Mouse (Mus musculus) hindbrain, embryonic 14.5 days (tissue): Measurements from ENCODE around the gene Akt1. TPM values are rescaled to one million over a fixed set of nuclear protein-coding genes. Genes with fewer than 3 reads are reported as not detected.
A peak's percentile ranks its signal among the peaks of the same experiment; 100 is the strongest.

Experiments
- ATAC-seq: fragments of 200-750 bp; cut with Nextera tagmentation; 2 replicates; pipeline ENCODE4 v1.8.0; 2017; ENCODE audit warnings: moderate number of reproducible peaks, mild to moderate bottlenecking, moderate TSS enrichment, moderate library complexity; ENCODE audit not compliant: low FRiP score
- DNase-seq: peaks from one replicate; pipeline ENCODE4 v3.0.0-alpha.2; 2015; ENCODE audit warnings: low spot score
- H3K27ac ChIP-seq: fragments of 300-500 bp; sonication (generic); 2 replicates; pipeline ENCODE4 v1.5.1; 2014; ENCODE audit warnings: mild to moderate bottlenecking, moderate library complexity
- H3K27me3 ChIP-seq: fragments of 300-500 bp; sonication (generic); 2 replicates; pipeline ENCODE4 v1.6.1; 2014; ENCODE audit warnings: mild to moderate bottlenecking, low read length, mixed read lengths; ENCODE audit not compliant: control insufficient read depth, insufficient read depth
- H3K36me3 ChIP-seq: fragments of 300-500 bp; sonication (generic); replicated peaks from 2 replicates; pipeline ENCODE4 v1.6.1; 2014; ENCODE audit not compliant: control insufficient read depth, insufficient read depth
- H3K4me1 ChIP-seq: fragments of 300-500 bp; sonication (generic); replicated peaks from 2 replicates; pipeline ENCODE4 v1.6.1; 2014; ENCODE audit warnings: antibody characterized with exemption, low read length, mixed read lengths; ENCODE audit not compliant: control insufficient read depth, insufficient read depth
- H3K4me2 ChIP-seq: fragments of 300-500 bp; sonication (generic); replicated peaks from 2 replicates; pipeline ENCODE4 v1.6.1; 2014; ENCODE audit warnings: mild to moderate bottlenecking, moderate library complexity
- H3K4me3 ChIP-seq: fragments of 300-500 bp; sonication (generic); replicated peaks from 2 replicates; pipeline ENCODE4 v1.5.1; 2014; ENCODE audit warnings: mild to moderate bottlenecking, low read length
- H3K9ac ChIP-seq: fragments of 300-500 bp; sonication (generic); 2 replicates; pipeline ENCODE4 v1.6.1; 2014
- H3K9me3 ChIP-seq: fragments of 300-500 bp; sonication (generic); 2 replicates; pipeline ENCODE4 v1.6.1; 2016; ENCODE audit warnings: low read length; ENCODE audit not compliant: control insufficient read depth
- WGBS: fragments of 180-500 bp; shearing (Covaris S2); extraction: QIAGEN DNeasy Blood & Tissue Kit; methylation state at CpG from one replicate; pipeline ENCODE4 v1.1.7; 2014; 5-methylcytosine and 5-hydroxymethylcytosine counted together
- polyA plus RNA-seq: library from polyadenylated mRNA; unstranded; fragments of >200 nt; fragmentation: Nextera tagmentation; extraction: Ambion mirVana; gene quantifications from 2 replicates; pipeline ENCODE4 v1.2.1, GENCODE M21; 2014

The Akt1 gene
- polyA plus RNA-seq, 1 experiment from 2014 or later, result 69.2 TPM

DNA sequence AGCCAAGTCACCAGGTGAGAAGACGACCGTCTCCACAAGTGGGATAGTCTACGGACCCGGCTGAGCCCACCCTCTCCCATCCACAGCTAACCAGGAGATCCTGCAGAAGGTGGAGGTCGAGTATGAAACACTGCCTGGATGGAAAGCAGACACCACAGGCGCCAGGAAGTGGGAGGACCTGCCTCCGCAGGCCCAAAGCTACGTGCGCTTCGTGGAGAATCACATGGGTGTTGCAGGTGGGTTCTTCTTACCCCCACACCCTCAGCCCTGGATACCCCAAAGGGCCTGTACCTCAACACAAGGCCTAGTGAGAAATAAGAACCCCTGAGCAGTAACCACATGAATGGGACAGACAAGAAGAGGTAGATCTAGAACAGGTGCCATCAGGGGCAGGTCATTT is 35.2 kb downstream of the Akt1 start:
- no peak overlapping the region for H3K4me2 ChIP-seq
- H3K9ac ChIP-seq, result no peak overlapping the region
- H3K36me3 ChIP-seq, result no peaks in the 10 kb centered on the region
- ATAC-seq, result no peak
- H3K27ac ChIP-seq, result no peak overlapping the region
- H3K4me1 ChIP-seq, result no peaks in the 10 kb centered on the region
- 84% methylated on average over 10 of the region's 10 CpGs for WGBS
- H3K4me3 ChIP-seq, result no peak overlapping the region
- no peaks in the 10 kb centered on the region for H3K27me3 ChIP-seq
- H3K9me3 ChIP-seq, result no peaks in the 10 kb centered on the region
- no peak for DNase-seq

DNA sequence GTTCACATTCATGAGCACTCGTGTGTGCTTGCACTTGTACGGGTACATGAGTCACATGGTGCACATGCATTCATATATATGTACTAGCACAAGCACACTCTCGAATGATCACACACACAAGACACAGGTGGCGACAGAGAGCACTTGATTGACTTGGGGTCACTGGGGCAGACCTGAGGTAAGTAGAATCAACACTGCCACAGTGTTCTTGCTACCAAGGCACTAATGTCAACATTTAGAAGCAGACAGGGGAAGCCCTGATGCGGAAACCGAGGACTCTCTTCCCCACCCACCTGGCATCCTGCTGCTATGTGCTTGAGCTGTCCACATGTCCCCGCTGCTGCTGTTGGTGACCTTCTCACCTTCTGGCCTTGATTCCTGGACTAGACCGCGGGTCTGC is 41.0 kb downstream of the Akt1 start:
- no peaks in the 10 kb centered on the region for H3K9me3 ChIP-seq
- no peak overlapping the region for H3K27ac ChIP-seq
- H3K9ac ChIP-seq, result no peak overlapping the region

DNA sequence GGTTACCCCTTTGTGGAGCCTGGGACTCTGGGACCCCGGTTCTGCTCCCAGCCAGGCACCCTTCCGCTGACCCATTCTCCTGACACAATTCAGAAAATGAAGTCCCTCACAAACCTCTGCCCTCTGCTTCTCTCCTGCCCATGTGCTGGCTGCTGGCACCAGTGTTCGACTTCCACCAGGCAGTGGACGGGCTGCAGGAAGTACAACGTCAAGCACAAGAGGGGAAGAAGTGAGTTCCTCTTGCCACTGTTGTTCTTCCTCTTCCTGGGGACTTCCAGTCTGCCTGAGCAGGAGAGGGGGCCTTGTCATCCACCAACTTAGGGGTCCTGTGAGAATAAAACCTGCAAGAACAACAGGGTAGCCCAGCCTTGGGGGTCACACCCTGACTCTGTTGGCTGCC is 41.8 kb downstream of the Akt1 start:
- Histone ChIP-seq H3K27ac (no peak overlapping the region), H3K4me3 (no peak overlapping the region), H3K9me3 (no peaks in the 10 kb centered on the region), H3K9ac (no peak overlapping the region), H3K4me1 (peaks cover 6% of the 10 kb centered on the region), H3K27me3 (no peaks in the 10 kb centered on the region), H3K4me2 (no peak overlapping the region), H3K36me3 (no peaks in the 10 kb centered on the region)
- 85% methylated on average over 5 of the region's 5 CpGs for WGBS
- no peak for ATAC-seq
- DNase-seq, result no peak

More for the DNA sequence above, 41.0 kb downstream of the Akt1 start:
- Histone ChIP-seq H3K4me1 (peaks cover 6% of the 10 kb centered on the region), H3K4me3 (no peak overlapping the region), H3K36me3 (no peaks in the 10 kb centered on the region), H3K4me2 (no peak overlapping the region), H3K27me3 (no peaks in the 10 kb centered on the region)
- ATAC-seq (no peak), DNase-seq (no peak)
- 78% methylated on average over 9 of the region's 9 CpGs for WGBS

GRCm38 (mm10) chr12:112632084-112632777 is 42.5 kb downstream of the Akt1 start:
- no peak overlapping the region for H3K4me3 ChIP-seq
- 73% methylated on average over 11 of the region's 11 CpGs for WGBS
- DNase-seq (no peak), ATAC-seq (no peak)
- H3K9ac ChIP-seq, result no peak overlapping the region
- no peak overlapping the region for H3K4me2 ChIP-seq
- no peaks in the 10 kb centered on the region for H3K9me3 ChIP-seq
- H3K27ac ChIP-seq, result no peak overlapping the region
- no peaks in the 10 kb centered on the region for H3K27me3 ChIP-seq
- no peaks in the 10 kb centered on the region for H3K36me3 ChIP-seq
- peaks cover 6% of the 10 kb centered on the region for H3K4me1 ChIP-seq

GRCm38 (mm10) chr12:112631472-112631871 is 43.2 kb downstream of the Akt1 start:
- DNase-seq (no peak), ATAC-seq (no peak)
- H3K36me3 ChIP-seq, result no peaks in the 10 kb centered on the region
- H3K4me2 ChIP-seq, result no peak overlapping the region
- WGBS, result 68% methylated on average over 1 of the region's 1 CpGs
- peaks cover 6% of the 10 kb centered on the region for H3K4me1 ChIP-seq
- H3K9me3 ChIP-seq, result no peaks in the 10 kb centered on the region
- H3K27ac ChIP-seq, result no peak overlapping the region
- no peak overlapping the region for H3K4me3 ChIP-seq
- H3K27me3 ChIP-seq, result no peaks in the 10 kb centered on the region
- no peak overlapping the region for H3K9ac ChIP-seq

DNA sequence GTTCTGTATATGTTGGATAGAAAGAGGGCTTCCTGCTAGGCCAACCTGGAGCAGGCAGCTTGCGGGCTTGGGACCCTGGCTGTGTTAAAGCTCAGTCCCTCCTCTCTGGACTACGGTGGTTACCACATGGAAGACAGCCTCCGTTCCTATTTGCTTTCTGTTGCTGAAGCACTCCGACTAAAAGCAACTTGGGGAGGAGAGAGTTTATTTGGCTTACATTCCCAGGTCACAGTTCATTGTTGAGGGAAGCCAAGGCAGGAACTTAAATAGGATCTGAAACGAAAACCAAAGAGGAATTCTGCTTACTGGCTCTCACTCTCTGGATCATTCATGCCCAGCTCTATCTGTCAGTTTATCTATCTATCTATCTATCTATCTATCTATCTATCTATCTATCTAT is 43.9 kb downstream of the Akt1 start:
- no peak overlapping the region for H3K4me3 ChIP-seq
- no peak overlapping the region for H3K4me2 ChIP-seq
- H3K4me1 ChIP-seq, result peaks cover 6% of the 10 kb centered on the region
- no peak for ATAC-seq
- WGBS, result 81% methylated on average over 5 of the region's 5 CpGs
- H3K9me3 ChIP-seq, result no peaks in the 10 kb centered on the region
- H3K27ac ChIP-seq, result no peak overlapping the region
- no peaks in the 10 kb centered on the region for H3K36me3 ChIP-seq
- no peak for DNase-seq
- no peaks in the 10 kb centered on the region for H3K27me3 ChIP-seq
- no peak overlapping the region for H3K9ac ChIP-seq

DNA sequence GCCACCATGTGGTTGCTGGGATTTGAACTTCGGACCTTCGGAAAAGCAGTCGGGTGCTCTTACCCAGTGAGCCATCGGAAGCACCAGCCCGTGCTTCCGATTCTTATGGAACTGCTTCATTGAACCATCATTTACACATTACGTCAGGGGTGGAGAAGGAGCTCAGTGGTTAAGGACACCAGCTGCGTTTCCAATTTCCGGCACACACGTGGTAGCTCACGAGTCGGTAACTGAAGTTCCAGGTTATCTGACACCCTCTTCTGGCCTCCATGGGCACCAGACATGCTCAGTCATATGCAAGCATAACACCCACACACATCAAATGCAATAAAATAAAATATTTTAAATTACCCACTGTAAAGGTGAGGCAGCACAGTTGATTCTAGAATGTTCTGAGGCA is 44.7 kb downstream of the Akt1 start:
- ATAC-seq, result no peak
- 92% methylated on average over 12 of the region's 12 CpGs for WGBS

GRCm38 (mm10) chr12:112628928-112629721 is 45.6 kb downstream of the Akt1 start:
- no peak overlapping the region for H3K9ac ChIP-seq
- peaks cover 6% of the 10 kb centered on the region for H3K4me1 ChIP-seq
- H3K4me3 ChIP-seq, result no peak overlapping the region
- DNase-seq (no peak), ATAC-seq (peak; percentile 68)
- no peaks in the 10 kb centered on the region for H3K27me3 ChIP-seq
- no peak overlapping the region for H3K27ac ChIP-seq
- H3K4me2 ChIP-seq, result peak overlapping the region; percentile 44
- no peaks in the 10 kb centered on the region for H3K36me3 ChIP-seq
- H3K9me3 ChIP-seq, result no peaks in the 10 kb centered on the region
- WGBS, result 36% methylated on average over 19 of the region's 19 CpGs

More for the DNA sequence above, 44.7 kb downstream of the Akt1 start:
- no peak for DNase-seq
- Histone ChIP-seq H3K4me3 (no peak overlapping the region), H3K9ac (no peak overlapping the region), H3K4me1 (peaks cover 6% of the 10 kb centered on the region), H3K36me3 (no peaks in the 10 kb centered on the region), H3K27me3 (no peaks in the 10 kb centered on the region), H3K27ac (no peak overlapping the region), H3K9me3 (no peaks in the 10 kb centered on the region), H3K4me2 (no peak overlapping the region)

DNA sequence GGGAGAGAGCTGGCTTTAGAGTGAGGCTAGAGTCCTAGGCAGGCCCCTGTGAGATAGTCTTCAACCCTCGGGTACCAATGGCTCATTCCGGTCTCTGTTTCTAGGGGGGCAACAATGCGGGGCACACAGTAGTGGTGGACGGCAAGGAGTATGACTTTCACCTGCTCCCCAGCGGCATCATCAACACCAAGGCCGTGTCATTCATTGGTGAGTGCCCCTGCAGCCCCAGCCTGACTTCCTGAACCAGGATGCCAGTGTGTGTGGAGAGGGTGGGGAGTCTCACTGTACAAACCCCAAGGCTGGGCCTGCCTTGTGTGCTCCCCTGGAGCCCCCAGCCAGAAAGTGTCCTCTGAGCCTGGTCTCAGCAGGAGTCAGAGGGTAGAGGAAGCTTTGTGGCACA is 46.5 kb downstream of the Akt1 start:
- no peak overlapping the region for H3K4me3 ChIP-seq
- no peak overlapping the region for H3K4me2 ChIP-seq
- peaks cover 6% of the 10 kb centered on the region for H3K4me1 ChIP-seq
- no peaks in the 10 kb centered on the region for H3K27me3 ChIP-seq
- DNase-seq (no peak), ATAC-seq (no peak)
- no peak overlapping the region for H3K27ac ChIP-seq
- WGBS, result 85% methylated on average over 6 of the region's 6 CpGs
- no peaks in the 10 kb centered on the region for H3K36me3 ChIP-seq
- H3K9me3 ChIP-seq, result no peaks in the 10 kb centered on the region
- no peak overlapping the region for H3K9ac ChIP-seq
